In the genomic region with DNA sequence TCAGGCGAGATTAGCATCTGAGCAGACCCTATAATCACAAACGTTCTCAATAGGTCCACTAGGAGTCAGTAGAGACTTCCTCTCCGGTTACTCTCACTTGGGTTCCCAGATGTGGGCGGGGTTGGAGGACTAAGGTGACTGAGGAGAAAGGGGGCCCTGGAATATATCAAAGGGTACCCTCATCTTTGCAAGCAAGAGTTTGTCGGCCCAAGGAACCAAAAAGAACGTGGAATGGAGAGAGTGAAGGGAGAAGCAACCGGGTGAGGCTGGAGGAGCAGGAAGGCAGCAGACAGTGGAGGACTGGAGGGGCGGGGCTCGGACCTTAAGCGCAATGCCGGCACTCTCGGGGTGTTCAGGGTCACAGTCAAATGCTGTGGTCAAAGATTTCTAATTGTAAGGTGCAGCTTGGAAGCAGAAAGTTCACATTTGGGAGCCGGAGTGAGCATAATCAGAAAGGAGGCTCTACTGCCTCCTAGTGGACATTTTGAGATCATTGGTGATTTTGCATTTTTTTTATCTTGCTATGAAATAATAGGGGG, we compare ENCODE assay signal across 8 mouse cellular contexts.
A peak's percentile ranks its signal among the peaks of the same experiment; 100 is the strongest.
DNase-seq lines count a peak whose midpoint lies in the region; ATAC-seq and TF ChIP-seq lines count a peak whose summit lies in the region.

No protein-coding gene starts in this region.

- no peaks in the 10 kb centered on the region for H3K4me1 ChIP-seq in forebrain, embryonic 13.5 days
- no peaks in the 10 kb centered on the region for H3K4me1 ChIP-seq in lung, adult 2 months (ENCODE audit: control insufficient read depth, insufficient read depth, low read length)
- H3K4me1 ChIP-seq in neural tube, embryonic 15.5 days = peaks cover 4% of the 10 kb centered on the region; the same call in 1 of the 2 replicates

- H3K9me3 ChIP-seq in forebrain, embryonic 13.5 days (replicated peaks) = no peaks in the 10 kb centered on the region
- no peaks in the 10 kb centered on the region for H3K9me3 ChIP-seq in neural tube, embryonic 15.5 days (replicated peaks)

- intact Hi-C loops in heart, postnatal 36 days (cut with DNase I) = loop anchor here (1.0 kb wide), 2 partner anchors 87 to 107 kb away; no protein-coding TSS in a partner anchor

- ATAC-seq in forebrain, embryonic 13.5 days = peak; percentile 90
- ATAC-seq in neural tube, embryonic 15.5 days (ENCODE audit: low FRiP score) = peak; percentile 97

- peak overlapping the region; percentile 46 for H3K4me3 ChIP-seq in forebrain, embryonic 13.5 days
- peak overlapping the region; percentile 72 for H3K4me3 ChIP-seq in lung, adult 2 months (replicated peaks; ENCODE audit: extremely low read depth, low read depth, low read length)
- H3K4me3 ChIP-seq in neural tube, embryonic 15.5 days (replicated peaks) = peak overlapping the region; percentile 55

- TF ChIP-seq CTCF in lung, adult 2 months (IDR thresholded peaks at IDR 0.05; ENCODE audit: insufficient read depth, low read length) = peak; percentile 44

- no peak for TF ChIP-seq POLR2A in lung, adult 2 months (IDR thresholded peaks at IDR 0.05; ENCODE audit: borderline replicate concordance, extremely low read depth, low read depth, low read length)

- no peaks in the 10 kb centered on the region for H3K27me3 ChIP-seq in forebrain, embryonic 13.5 days
- H3K27me3 ChIP-seq in neural tube, embryonic 15.5 days (replicated peaks) = no peaks in the 10 kb centered on the region

- no peaks in the 10 kb centered on the region for H3K36me3 ChIP-seq in forebrain, embryonic 13.5 days (ENCODE audit: poor library complexity, severe bottlenecking)
- H3K36me3 ChIP-seq in neural tube, embryonic 15.5 days = no peaks in the 10 kb centered on the region

- H3K4me2 ChIP-seq in forebrain, embryonic 13.5 days = peak overlapping the region; percentile 66
- H3K4me2 ChIP-seq in neural tube, embryonic 15.5 days = peak overlapping the region; percentile 95

- DNase-seq in ES-CJ7 (ENCODE audit: low read depth, low spot score) = peak; percentile 84
- peak; percentile 72 for DNase-seq in c-Kit-positive CD71-positive TER-119-positive erythroid progenitor cells, embryonic 14.5 days (ENCODE audit: low spot score)
- DNase-seq in heart, postnatal 36 days = peak; percentile 64 to 72
- DNase-seq in layer of hippocampus, adult 18-20 months (ENCODE audit: low spot score in 2 of 2) = peak; percentile 38 to 79
- peak; percentile 68 for DNase-seq in lung, adult 2 months
- DNase-seq in testis, postnatal 14 days (ENCODE audit: low spot score) = peak; percentile 59

- 1% methylated on average over 13 of the region's 13 CpGs for WGBS in forebrain, embryonic 13.5 days
- under 1% methylated on average over 13 of the region's 13 CpGs for WGBS in lung, adult 2 months
- WGBS in neural tube, embryonic 15.5 days = under 1% methylated on average over 13 of the region's 13 CpGs

- H3K27ac ChIP-seq in forebrain, embryonic 13.5 days = no peak overlapping the region
- H3K27ac ChIP-seq in neural tube, embryonic 15.5 days (replicated peaks) = peak overlapping the region; percentile 76

- H3K9ac ChIP-seq in forebrain, embryonic 13.5 days = peak overlapping the region; percentile 53
- peak overlapping the region; percentile 67 for H3K9ac ChIP-seq in neural tube, embryonic 15.5 days (replicated peaks)
